Mouse (Mus musculus): Measurements from ENCODE around the gene Zfp182.

The Zfp182 gene

DNA sequence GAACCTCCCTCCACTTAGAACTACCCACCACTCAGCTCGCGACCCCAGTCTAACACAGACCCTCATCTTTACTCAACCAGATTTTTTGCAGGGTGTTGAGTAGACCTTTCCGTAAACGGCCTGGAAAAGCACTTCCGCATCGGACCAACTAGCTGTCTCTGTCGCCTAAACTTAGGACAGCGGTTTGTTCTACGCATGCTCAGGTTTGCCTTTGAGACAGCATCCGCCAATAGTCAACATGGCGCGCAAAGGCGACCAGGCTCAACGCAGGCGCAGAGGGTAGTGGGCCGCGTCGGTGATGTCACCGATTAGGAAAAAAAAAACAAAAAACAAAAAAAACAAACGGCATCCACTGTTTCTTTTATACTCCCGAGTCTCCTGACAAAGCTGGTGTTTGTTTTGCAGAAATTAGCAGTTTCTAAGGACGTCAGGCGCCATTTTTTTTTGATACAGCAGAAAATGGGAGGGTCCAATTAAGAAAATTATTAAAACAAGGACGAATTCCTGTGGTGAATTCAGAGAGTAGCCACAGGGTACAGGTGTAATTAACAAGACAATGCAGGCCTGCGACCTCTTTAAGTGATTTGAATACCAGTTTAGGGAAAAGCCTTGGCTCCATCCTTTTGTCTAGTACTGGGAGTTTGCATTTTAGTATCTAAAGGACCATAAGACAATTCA is at the start of gene Zfp182:
Gene Zfp182 (minus strand): TSS at position 451 of the 678 bp plus-strand sequence.
- peak; percentile 87 for DNase-seq

DNA sequence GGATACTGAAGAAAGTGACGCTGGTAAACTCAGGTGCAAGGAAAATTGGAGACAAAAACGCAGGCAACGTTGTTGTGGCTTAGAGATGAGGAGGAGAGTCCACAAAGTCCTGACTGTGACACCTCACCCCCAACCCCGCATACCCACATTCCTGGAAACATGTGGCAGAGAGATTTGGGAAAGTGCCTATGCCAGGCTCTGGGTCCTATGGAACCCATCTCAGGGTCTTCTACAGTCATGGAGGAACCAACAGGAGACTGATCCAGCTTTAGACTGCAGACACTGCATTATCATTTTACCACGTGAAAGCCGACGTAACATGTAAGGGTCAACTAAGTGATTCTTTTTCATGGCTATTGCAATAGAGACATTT is 27.7 kb upstream of the Zfp182 start:
- DNase-seq, result no peak

DNA sequence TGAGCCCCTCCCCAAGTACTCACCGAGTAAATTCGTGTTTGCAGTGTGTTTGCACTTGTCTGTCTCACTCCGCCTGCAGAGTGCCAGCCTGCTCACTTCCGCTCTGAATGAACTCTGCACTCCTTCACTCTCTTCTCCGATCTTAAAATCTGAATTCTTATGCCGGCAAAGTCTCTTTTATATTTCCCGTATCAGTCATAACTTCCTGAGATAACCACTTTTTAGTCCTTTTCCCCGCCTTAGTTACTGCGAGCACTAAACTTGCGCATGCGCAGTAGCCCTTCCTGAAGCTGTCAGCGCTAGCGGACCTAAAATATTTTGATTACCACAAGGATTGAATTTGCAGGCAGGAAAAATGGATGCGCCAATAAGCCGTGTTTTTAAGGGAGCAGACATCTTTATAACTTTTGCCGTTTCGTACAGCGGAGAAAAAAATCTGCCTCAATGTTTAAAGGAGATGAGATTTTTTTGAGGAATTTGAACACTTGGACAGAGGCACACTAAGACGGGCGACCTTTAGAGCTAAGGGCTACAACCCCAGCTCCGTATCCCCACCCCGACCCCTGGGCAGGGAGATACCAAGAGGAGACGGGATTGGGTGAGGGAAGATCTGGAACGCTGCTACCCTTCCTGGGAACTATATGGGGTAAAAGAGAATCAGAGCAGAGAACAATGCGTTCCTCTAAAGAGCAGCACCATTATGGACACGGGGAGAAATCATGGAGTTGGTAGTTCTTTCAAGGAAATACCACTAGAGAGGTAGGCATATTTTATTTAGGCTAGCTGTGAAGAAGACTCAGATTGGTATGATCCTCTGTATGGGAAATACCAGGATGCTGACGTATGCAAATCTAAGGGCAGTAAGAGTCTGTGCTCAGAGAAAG is 27.1 kb upstream of the Zfp182 start, which contains the start of gene Zfp300:
Gene Zfp300 (minus strand): TSS at position 545 of the 884 bp plus-strand sequence.
- peak; percentile 74 for DNase-seq

DNA sequence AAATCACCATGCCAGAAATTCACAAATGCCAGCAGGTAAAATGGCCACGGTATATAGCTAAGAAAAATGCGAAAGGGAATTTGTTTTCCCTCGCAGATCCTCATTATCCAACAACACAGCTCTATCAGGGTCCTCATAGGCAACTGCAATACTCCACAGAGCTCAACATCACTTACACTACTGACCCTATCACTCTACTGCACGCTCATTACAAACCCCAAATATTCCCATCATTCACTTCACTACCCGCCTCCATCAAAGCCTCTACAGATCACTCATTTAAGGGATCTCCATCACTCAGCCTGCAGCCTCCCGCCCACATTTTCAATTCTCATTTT is 26.5 kb upstream of the Zfp182 start:
- no peak for DNase-seq

DNA sequence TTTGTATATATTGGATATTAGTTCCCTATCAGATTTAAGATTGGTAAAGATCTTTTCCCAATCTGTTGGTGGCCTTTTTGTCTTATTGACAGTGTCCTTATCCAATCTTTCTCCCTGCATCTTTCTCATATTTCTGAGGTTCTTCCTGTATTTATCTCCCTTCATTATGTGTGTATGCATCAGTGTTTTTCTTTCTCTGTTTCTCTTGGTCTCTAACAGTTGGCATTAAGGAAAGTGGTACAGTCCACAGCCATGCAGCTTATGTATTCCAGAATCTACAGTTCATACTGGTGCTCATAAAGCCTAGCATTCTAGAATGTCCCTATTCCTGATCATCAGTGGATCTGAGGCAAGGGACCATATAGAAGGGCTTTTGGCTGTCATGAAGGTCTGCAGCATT is 6.0 kb upstream of the Zfp182 start, which contains the start of gene Spaca5:
Gene Spaca5 (plus strand): TSS at position 301 of the 400 bp plus-strand sequence.
- no peak for DNase-seq

DNA sequence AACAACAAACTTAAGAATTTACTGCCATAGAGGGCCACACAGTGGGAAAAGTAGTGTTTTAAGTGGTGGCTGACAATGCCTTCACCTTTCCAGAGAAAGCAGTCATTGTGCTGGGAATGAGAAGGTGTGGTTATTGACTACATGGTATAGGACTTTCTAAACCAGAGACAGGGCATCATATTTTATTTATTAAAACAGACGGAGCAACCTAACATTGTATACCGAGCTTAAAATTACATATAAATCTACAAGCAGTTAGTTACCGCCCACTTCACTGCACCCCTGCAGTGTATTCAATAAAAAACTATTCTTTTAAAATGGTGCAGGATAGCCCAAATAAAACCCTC is 401 bp upstream of the Zfp182 start:
- DNase-seq, result no peak

DNA sequence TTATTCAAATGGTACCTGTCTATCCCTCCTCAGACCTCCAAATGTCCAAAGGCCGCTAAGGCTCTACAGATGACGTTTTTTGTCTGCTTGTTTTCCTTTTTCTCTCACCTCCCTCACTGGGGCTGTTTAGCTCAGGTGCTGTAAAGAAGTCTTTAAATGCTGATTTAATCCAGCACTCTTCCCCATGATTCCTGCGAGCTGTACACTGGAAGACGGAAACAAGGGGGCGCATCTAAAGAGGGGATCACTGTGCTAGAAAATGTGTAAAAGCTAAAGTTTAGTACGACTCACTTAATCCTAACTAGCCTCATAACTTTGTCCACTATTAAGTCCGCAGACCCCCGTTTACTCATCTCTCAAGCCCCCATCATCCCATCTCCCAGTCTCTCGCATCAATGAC is 656 bp downstream of the Zfp182 start:
- no peak for DNase-seq

DNA sequence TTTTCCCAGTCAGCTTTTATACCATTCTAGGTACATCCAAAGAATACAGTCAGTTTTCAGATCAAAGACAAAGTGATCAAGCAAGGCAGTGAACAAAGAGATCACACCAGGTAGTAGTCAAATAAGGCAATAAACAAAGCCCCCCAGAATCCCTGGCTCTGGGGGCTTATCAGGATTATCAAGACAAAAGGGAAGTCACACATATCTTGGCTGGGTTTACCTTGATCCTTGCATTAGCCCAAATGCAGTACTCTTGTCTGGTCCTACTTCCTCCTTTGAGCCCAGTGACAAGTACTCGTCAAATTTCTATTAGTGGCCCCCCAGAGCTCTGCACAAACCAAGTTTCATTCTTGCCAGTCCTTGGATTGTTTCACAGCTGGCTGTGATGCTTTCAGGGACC is 81.2 kb downstream of the Zfp182 start:
- no peak for DNase-seq

Measured in lung, postnatal 10 days (tissue).